Mouse (Mus musculus): ENCODE results near the gene AI413582. TPM values are rescaled to one million over a fixed set of nuclear protein-coding genes. Genes with fewer than 3 reads are reported as not detected.

The AI413582 gene
- total and polyA plus RNA-seq, 3 experiments = 14.6 to 43.6 (median 30.2) TPM

DNA sequence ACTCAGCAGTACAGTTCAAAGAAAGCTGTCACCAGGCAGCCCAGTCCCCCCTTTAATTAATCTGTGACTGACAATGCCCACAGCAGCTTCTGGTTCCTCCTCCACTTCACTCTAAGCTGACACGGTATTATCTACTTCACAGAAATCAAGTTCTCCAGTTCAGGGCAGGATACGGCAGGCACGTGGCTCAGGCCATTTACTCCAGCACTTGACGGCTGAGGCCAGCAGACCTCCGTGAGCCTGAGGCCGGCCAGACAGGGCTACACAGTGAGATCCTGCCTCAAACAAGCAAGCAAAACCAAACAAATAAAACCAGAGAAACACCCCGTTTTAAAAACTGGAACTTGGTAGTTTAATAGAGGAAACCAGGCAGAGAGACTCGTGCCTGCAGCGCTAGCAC is 21.1 kb upstream of the AI413582 start:
- in situ Hi-C loops (cut with MboI; ENCODE audit: low pct_ligation_motif_present, low pct_unique_long_range_greater_than_20kb, low sequenced_read_pairs) (no loop called here), dilution Hi-C loops (cut with MboI; ENCODE audit: extremely low pct_ligation_motif_present, extremely low pct_unique_long_range_greater_than_20kb, low sequenced_read_pairs) (no loop called here)
- no peaks in the 10 kb centered on the region for H3K79me2 ChIP-seq (replicated peaks; ENCODE audit: control insufficient read depth, extremely low read depth, insufficient read depth, poor library complexity, severe bottlenecking)
- TF ChIP-seq GABPA (IDR thresholded peaks at IDR 0.05; ENCODE audit: insufficient replicate concordance, low read depth, low read length) (no peak), ZC3H11A (IDR thresholded peaks at IDR 0.05; ENCODE audit: low read depth, low read length) (no peak), HCFC1 (IDR thresholded peaks at IDR 0.05; ENCODE audit: low read depth, low read length) (no peak), KAT2A (IDR thresholded peaks at IDR 0.05; ENCODE audit: insufficient replicate concordance, low read length) (no peak), CHD2 (IDR thresholded peaks at IDR 0.05; ENCODE audit: low read length) (no peak), NELFE (IDR thresholded peaks at IDR 0.05; ENCODE audit: low read depth, low read length) (no peak), POLR2AphosphoS2 (IDR thresholded peaks at IDR 0.05; ENCODE audit: low read depth, low read length) (no peak), ZKSCAN1 (IDR thresholded peaks at IDR 0.05; ENCODE audit: borderline replicate concordance, low read depth, low read length) (no peak), SIN3A (IDR thresholded peaks at IDR 0.05; ENCODE audit: low read length) (no peak), POLR2A (IDR thresholded peaks at IDR 0.05; ENCODE audit: low read depth, low read length) (no peak)
- DNase-seq (ENCODE audit: extremely low read depth) = no peak
- H3K9ac ChIP-seq (ENCODE audit: insufficient read depth, low read depth) = no peak overlapping the region
- no peak overlapping the region for H3K4me3 ChIP-seq (replicated peaks in 1 of 3; ENCODE audit: low read depth in 2 of 3, low read length in 2 of 3, poor library complexity in 1 of 3)
- no peak overlapping the region for H3K27ac ChIP-seq (ENCODE audit: insufficient read depth, low read depth)
- no peaks in the 10 kb centered on the region for H3K27me3 ChIP-seq (replicated peaks)
- no peaks in the 10 kb centered on the region for H3K9me3 ChIP-seq (replicated peaks; ENCODE audit: low read length)
- peaks cover 9 to 39% of the 10 kb centered on the region in 2 experiments; a peak in 2 of 4 replicates for H3K4me1 ChIP-seq (ENCODE audit: control insufficient read depth in 1 of 2, insufficient read depth in 2 of 2)
- H3K4me2 ChIP-seq (ENCODE audit: insufficient read depth, low read depth, poor library complexity, severe bottlenecking) = no peak overlapping the region
- H3K36me3 ChIP-seq (replicated peaks in 1 of 2; ENCODE audit: control insufficient read depth in 1 of 2, insufficient read depth in 1 of 2, low read length in 1 of 2) = peaks cover 30 to 92% of the 10 kb centered on the region in 2 experiments

DNA sequence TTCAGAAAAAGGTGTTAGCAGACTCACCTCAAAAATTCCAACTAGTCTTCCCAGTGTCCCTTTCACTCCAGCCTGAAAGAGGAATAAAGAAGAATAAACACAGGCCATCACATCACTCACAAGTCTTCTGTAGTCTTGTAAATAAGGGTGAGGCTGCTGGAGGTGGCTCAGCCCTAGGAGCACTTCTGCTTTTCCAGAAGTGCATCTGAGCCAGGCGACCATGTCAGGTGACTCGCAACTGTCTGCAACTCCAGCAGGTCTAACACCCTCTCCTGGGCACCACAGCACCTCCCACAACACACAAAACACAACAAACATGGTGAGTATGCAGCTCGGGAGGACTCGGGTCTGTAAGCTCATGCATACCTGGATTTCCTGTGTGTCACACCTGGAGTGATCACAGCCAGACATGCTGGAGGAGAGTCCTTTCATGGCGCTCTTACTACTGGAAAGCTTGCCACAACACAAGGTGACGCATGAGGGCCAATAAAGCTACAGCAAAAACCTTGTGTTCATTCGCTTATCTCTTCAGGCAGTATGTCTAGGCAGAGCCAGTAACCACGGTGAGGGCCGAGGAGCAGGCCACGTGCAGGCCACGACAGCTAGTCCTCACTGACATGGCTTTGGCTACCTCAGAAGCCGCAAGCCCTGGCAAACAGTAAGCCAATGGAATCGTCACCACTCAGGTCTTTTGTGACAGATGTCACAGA is 17.8 kb upstream of the AI413582 start:
- no peak overlapping the region for H3K9ac ChIP-seq (ENCODE audit: insufficient read depth, low read depth)
- no peak overlapping the region for H3K27ac ChIP-seq (ENCODE audit: insufficient read depth, low read depth)
- DNase-seq (ENCODE audit: extremely low read depth) = no peak
- no peaks in the 10 kb centered on the region for H3K27me3 ChIP-seq (replicated peaks)
- H3K4me2 ChIP-seq (ENCODE audit: insufficient read depth, low read depth, poor library complexity, severe bottlenecking) = no peak overlapping the region
- dilution Hi-C loops (cut with MboI; ENCODE audit: extremely low pct_ligation_motif_present, extremely low pct_unique_long_range_greater_than_20kb, low sequenced_read_pairs) = no loop called here
- peaks cover 12 to 55% of the 10 kb centered on the region in 2 experiments for H3K4me1 ChIP-seq (ENCODE audit: control insufficient read depth in 1 of 2, insufficient read depth in 2 of 2)
- TF ChIP-seq MAX (IDR thresholded peaks at IDR 0.05; ENCODE audit: low read length) (no peak), CTCF (conservative IDR thresholded peaks at IDR 0.05 in 1 of 2, IDR thresholded peaks at IDR 0.05 in 1 of 2; ENCODE audit: low read depth in 2 of 2, low read length in 2 of 2) (no peak), BHLHE40 (IDR thresholded peaks at IDR 0.05; ENCODE audit: low read depth, low read length) (peak; percentile 18; the same call in 1 of the 2 replicates)
- in situ Hi-C loops (cut with MboI; ENCODE audit: low pct_ligation_motif_present, low pct_unique_long_range_greater_than_20kb, low sequenced_read_pairs) = no loop called here
- H3K4me3 ChIP-seq (replicated peaks in 1 of 3; ENCODE audit: low read depth in 2 of 3, low read length in 2 of 3, poor library complexity in 1 of 3) = no peak overlapping the region
- H3K79me2 ChIP-seq (replicated peaks; ENCODE audit: control insufficient read depth, extremely low read depth, insufficient read depth, poor library complexity, severe bottlenecking) = no peaks in the 10 kb centered on the region
- H3K36me3 ChIP-seq (replicated peaks in 1 of 2; ENCODE audit: control insufficient read depth in 1 of 2, insufficient read depth in 1 of 2, low read length in 1 of 2) = peaks cover 36 to 88% of the 10 kb centered on the region in 2 experiments
- no peaks in the 10 kb centered on the region for H3K9me3 ChIP-seq (replicated peaks; ENCODE audit: low read length)
